Mouse (Mus musculus): ENCODE data around the gene Osgin1. TPM values are rescaled to one million over a fixed set of nuclear protein-coding genes. Genes with fewer than 3 reads are reported as not detected.
A peak's percentile ranks its signal among the peaks of the same experiment; 100 is the strongest.

Gene Osgin1
- total RNA-seq (2021) (1 to 10 TPM; 3.9 to 5.5 TPM), polyA plus RNA-seq (2012; rRNA removed) (7.2 and 7.8 TPM in 2 replicates)
- long read RNA-seq, partial matches to known transcripts, result 0 of 3 reads
- long read RNA-seq, other reads (novel, unspliced or antisense), result 2 of 3 reads

DNA sequence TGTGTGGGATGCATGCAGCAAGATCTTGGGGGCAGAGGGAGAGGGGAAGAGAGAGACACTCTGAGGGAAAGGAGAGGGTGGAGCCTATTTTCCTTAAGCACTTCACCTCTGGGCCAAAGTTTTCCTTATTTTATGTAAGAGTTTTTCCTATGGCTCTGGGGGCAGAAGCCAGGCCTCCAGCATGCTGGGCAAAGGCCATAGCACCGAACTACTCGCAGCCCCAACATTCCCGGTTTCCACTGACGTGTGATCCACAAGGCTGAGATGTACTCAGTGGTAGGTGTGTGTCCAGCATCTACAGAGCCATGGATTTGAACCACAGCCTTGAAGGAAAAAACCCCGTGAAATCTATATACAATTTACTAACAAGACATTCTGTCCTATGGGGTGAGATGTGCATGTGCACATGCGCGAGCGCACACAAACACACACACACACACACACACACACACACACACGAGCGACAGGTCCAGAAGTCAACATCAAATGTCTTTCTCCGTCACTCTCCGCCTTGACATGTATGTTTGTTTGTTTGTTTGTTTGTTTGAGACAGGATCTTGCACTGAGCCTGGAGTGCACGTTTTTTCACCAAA, at the start of gene Osgin1:
TSS of gene Osgin1 (plus strand) at position 543 of the 593 bp plus-strand sequence.
- no peak for TF ChIP-seq POLR2A (IDR thresholded peaks at IDR 0.05; ENCODE audit: insufficient read depth, low read depth, low read length)
- no peak within 1 kb of the TSS for H3K9ac ChIP-seq (ENCODE audit: low read depth, low read length)
- 96% methylated on average over 13 of the region's 13 CpGs for WGBS
- H3K36me3 ChIP-seq (ENCODE audit: control insufficient read depth, insufficient read depth, low read length), result no peaks in the 10 kb centered on the region
- H3K4me3 ChIP-seq, result no peak within 1 kb of the TSS
- intact Hi-C loops (cut with DNase I), result no loop called here
- H3K4me1 ChIP-seq (ENCODE audit: control insufficient read depth, insufficient read depth, low read length), result peaks cover 12% of the 10 kb centered on the region
- no peaks in the 10 kb centered on the region for H3K27me3 ChIP-seq (ENCODE audit: control insufficient read depth, insufficient read depth, low read length)
- no peak within 1 kb of the TSS for H3K27ac ChIP-seq
- H3K79me2 ChIP-seq (replicated peaks; ENCODE audit: control insufficient read depth, insufficient read depth, low read length), result no peaks in the 10 kb centered on the region
- DNase-seq, result no peak

DNA sequence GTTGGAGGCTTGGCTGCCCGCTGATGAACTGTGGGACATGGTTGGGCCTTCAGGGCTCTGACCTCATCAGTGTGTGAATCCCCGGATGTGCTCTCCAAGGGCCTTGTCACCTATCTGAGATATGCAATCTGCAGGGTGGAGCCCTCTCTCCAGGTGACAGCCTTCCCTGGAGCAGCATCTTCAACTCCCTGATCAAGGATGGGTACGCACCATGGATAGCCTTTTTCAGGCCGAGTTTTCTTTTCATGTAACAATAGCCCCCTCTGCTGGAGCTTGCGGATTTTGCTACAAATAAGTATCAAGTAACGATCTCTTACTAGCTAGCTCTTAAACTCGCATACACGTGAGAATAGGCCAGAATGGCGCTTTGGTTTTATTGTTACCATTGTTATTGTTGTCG, 49.4 kb upstream of the Osgin1 start:
- 17% methylated on average over 10 of the region's 10 CpGs for WGBS
- peak; percentile 42 to 60 for DNase-seq
- H3K9ac ChIP-seq (ENCODE audit: low read depth, low read length), result no peak overlapping the region
- no peak overlapping the region for H3K27ac ChIP-seq
- H3K4me3 ChIP-seq, result no peak overlapping the region
- intact Hi-C loops (cut with DNase I), result loop anchor here (1.0 to 5.0 kb wide), 3 partner anchors 73 to 312 kb away; no protein-coding TSS in a partner anchor
- H3K27me3 ChIP-seq (ENCODE audit: control insufficient read depth, insufficient read depth, low read length), result no peaks in the 10 kb centered on the region
- H3K4me1 ChIP-seq (ENCODE audit: control insufficient read depth, insufficient read depth, low read length), result no peaks in the 10 kb centered on the region
- no peaks in the 10 kb centered on the region for H3K36me3 ChIP-seq (ENCODE audit: control insufficient read depth, insufficient read depth, low read length)
- peak; percentile 81 for TF ChIP-seq CTCF (IDR thresholded peaks at IDR 0.05)
- TF ChIP-seq EP300 (IDR thresholded peaks at IDR 0.05; ENCODE audit: insufficient read depth, low read depth, low read length), result no peak
- H3K79me2 ChIP-seq (replicated peaks; ENCODE audit: control insufficient read depth, insufficient read depth, low read length), result no peaks in the 10 kb centered on the region

DNA sequence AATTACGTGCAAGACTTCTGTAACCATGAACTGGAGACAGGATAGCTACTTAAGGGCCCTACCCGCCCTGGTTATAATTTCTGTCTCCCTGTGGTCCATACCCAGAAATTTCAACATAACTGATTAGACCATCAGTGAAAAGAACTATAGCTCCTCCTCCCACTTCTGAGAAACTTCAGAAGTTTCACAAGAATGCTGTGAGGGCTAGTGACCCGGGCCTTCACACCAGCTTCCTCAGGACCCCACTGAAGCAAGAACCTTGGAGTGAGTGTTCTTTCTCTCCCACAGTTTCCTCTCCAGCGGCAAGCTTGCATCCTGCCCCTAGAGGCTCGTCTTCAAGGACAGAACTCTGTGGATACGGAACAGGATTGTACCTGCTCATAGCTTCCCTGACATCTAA, 48.1 kb upstream of the Osgin1 start:
- no peak for DNase-seq
- Histone ChIP-seq H3K27ac (no peak overlapping the region), H3K4me1 (ENCODE audit: control insufficient read depth, insufficient read depth, low read length) (no peaks in the 10 kb centered on the region), H3K27me3 (ENCODE audit: control insufficient read depth, insufficient read depth, low read length) (no peaks in the 10 kb centered on the region), H3K4me3 (no peak overlapping the region), H3K36me3 (ENCODE audit: control insufficient read depth, insufficient read depth, low read length) (no peaks in the 10 kb centered on the region), H3K9ac (ENCODE audit: low read depth, low read length) (no peak overlapping the region), H3K79me2 (replicated peaks; ENCODE audit: control insufficient read depth, insufficient read depth, low read length) (no peaks in the 10 kb centered on the region)
- intact Hi-C loops (cut with DNase I), result no loop called here
- TF ChIP-seq POLR2A (IDR thresholded peaks at IDR 0.05; ENCODE audit: insufficient read depth, low read depth, low read length) (no peak), CTCF (IDR thresholded peaks at IDR 0.05) (no peak), EP300 (IDR thresholded peaks at IDR 0.05; ENCODE audit: insufficient read depth, low read depth, low read length) (no peak)
- 56% methylated on average over 6 of the region's 6 CpGs for WGBS

DNA sequence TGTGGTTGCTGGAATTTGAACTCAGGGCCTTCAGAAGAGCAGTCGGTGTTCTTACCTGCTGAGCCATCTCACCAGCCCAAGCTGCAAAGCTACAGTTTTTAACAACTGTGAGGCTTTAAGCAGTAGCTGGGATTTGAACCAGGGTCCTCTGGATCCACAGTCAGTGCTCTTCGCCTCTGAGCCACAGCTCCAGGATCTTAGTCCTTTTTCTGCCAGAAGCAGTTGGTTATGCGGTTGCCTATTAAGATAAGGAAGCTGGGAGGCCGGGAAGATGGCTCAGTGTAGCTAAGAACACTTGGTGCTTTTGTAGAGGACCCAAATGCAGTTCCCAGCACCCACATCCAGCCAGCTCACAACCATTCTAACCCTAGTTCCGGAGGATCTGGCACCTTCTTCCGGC, 46.9 kb upstream of the Osgin1 start:
- no peaks in the 10 kb centered on the region for H3K27me3 ChIP-seq (ENCODE audit: control insufficient read depth, insufficient read depth, low read length)
- no peak for TF ChIP-seq POLR2A (IDR thresholded peaks at IDR 0.05; ENCODE audit: insufficient read depth, low read depth, low read length)
- no peaks in the 10 kb centered on the region for H3K4me1 ChIP-seq (ENCODE audit: control insufficient read depth, insufficient read depth, low read length)
- no peak overlapping the region for H3K9ac ChIP-seq (ENCODE audit: low read depth, low read length)
- no peak for DNase-seq
- intact Hi-C loops (cut with DNase I), result no loop called here
- no peak overlapping the region for H3K27ac ChIP-seq
- H3K36me3 ChIP-seq (ENCODE audit: control insufficient read depth, insufficient read depth, low read length), result no peaks in the 10 kb centered on the region
- no peaks in the 10 kb centered on the region for H3K79me2 ChIP-seq (replicated peaks; ENCODE audit: control insufficient read depth, insufficient read depth, low read length)
- H3K4me3 ChIP-seq, result no peak overlapping the region
- 78% methylated on average over 6 of the region's 6 CpGs for WGBS

DNA sequence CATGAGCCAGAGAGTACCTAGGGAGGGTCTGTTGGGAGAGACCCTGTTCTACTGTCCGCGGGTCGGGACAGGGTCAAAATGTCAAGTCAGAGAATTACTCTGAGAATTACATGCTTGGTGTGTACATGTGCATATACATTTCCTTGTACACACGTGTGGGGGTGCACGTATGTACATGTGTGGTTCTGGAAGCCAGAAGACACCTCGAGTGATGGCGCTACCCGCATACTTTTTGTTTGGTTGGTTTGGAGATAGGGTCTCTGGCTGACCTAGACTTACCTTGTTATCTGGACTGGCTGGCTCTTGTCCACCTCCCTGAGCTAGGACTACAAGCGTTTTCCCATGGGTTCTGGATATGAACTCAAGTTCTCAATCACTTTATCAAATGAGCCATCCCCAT, 39.8 kb upstream of the Osgin1 start:
- no peak for DNase-seq
- no peaks in the 10 kb centered on the region; the same call in 1 of the 2 replicates for H3K79me2 ChIP-seq (replicated peaks; ENCODE audit: control insufficient read depth, insufficient read depth, low read length)
- intact Hi-C loops (cut with DNase I), result loop anchor here (5.0 kb wide), 1 partner anchor 47 kb away; no protein-coding TSS in a partner anchor
- TF ChIP-seq CTCF (IDR thresholded peaks at IDR 0.05) (no peak), POLR2A (IDR thresholded peaks at IDR 0.05; ENCODE audit: insufficient read depth, low read depth, low read length) (no peak), EP300 (IDR thresholded peaks at IDR 0.05; ENCODE audit: insufficient read depth, low read depth, low read length) (no peak)
- H3K27me3 ChIP-seq (ENCODE audit: control insufficient read depth, insufficient read depth, low read length), result no peaks in the 10 kb centered on the region
- H3K27ac ChIP-seq, result peak overlapping the region; percentile 94
- H3K36me3 ChIP-seq (ENCODE audit: control insufficient read depth, insufficient read depth, low read length), result peaks cover 4% of the 10 kb centered on the region; the same call in 1 of the 2 replicates
- WGBS, result 60% methylated on average over 9 of the region's 9 CpGs
- H3K4me1 ChIP-seq (ENCODE audit: control insufficient read depth, insufficient read depth, low read length), result peaks cover 10% of the 10 kb centered on the region
- H3K9ac ChIP-seq (ENCODE audit: low read depth, low read length), result peak overlapping the region; percentile 58
- H3K4me3 ChIP-seq, result peak overlapping the region; percentile 91

DNA sequence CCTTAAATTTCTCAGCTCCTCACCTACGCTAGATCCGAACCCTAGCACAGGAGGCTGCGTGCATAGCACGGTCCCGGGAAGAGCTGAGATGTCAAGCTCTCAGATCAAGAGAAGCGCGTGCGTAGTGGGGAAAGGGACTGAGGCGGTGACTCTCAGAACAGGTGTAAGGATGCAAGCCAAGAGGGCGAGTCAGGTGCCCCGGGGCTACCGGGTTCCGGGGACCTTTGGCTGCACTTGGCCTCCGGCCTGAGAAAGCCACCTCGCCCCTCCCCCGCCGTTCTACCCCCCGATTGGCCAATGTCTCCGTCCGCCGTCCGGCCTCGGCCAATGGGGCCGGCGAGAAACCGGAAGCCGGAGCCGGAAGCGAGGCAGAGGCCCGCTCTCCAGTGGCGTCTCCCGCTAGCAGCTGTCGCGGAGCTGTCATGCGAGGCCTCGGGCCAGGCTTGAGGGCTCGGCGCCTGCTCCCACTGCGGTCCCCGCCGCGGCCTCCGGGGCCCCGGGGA, 39.3 kb upstream of the Osgin1 start, which contains the start of gene Mlycd:
TSS of gene Mlycd (plus strand) at position 355 of the 503 bp plus-strand sequence.
- Histone ChIP-seq H3K27ac (peak within 1 kb of the TSS; percentile 94), H3K79me2 (replicated peaks; ENCODE audit: control insufficient read depth, insufficient read depth, low read length) (no peaks in the 10 kb centered on the region; the same call in 1 of the 2 replicates), H3K4me1 (ENCODE audit: control insufficient read depth, insufficient read depth, low read length) (peaks cover 10% of the 10 kb centered on the region), H3K9ac (ENCODE audit: low read depth, low read length) (peak within 1 kb of the TSS; percentile 94), H3K27me3 (ENCODE audit: control insufficient read depth, insufficient read depth, low read length) (no peaks in the 10 kb centered on the region), H3K4me3 (peak within 1 kb of the TSS; percentile 91), H3K36me3 (ENCODE audit: control insufficient read depth, insufficient read depth, low read length) (peaks cover 4% of the 10 kb centered on the region; the same call in 1 of the 2 replicates)
- intact Hi-C loops (cut with DNase I), result loop anchor here (5.0 kb wide), 1 partner anchor 47 kb away; no protein-coding TSS in a partner anchor
- peak; percentile 95 to 96 for DNase-seq
- TF ChIP-seq EP300 (IDR thresholded peaks at IDR 0.05; ENCODE audit: insufficient read depth, low read depth, low read length) (peak; percentile 45; the same call in 1 of the 2 replicates), POLR2A (IDR thresholded peaks at IDR 0.05; ENCODE audit: insufficient read depth, low read depth, low read length) (peak; percentile 83; the same call in 1 of the 2 replicates), CTCF (IDR thresholded peaks at IDR 0.05) (no peak)
- WGBS, result under 1% methylated on average over 44 of the region's 44 CpGs
